Mouse (Mus musculus) urinary bladder, postnatal 4 days (tissue): Measurements from ENCODE around the gene Cyp4f39.
"Not testable (repeated sequence)": the region's sequence is repeated elsewhere in the genome, so short reads cannot be mapped to it uniquely, and the experiment has no call there.

Experiments
- DNase-seq, 2 experiments: peaks; one replicate each; pipeline ENCODE4 v3.0.0; 2021 to 2022; ENCODE audit warnings: low spot score in 2 of 2

Cyp4f39 gene

DNA sequence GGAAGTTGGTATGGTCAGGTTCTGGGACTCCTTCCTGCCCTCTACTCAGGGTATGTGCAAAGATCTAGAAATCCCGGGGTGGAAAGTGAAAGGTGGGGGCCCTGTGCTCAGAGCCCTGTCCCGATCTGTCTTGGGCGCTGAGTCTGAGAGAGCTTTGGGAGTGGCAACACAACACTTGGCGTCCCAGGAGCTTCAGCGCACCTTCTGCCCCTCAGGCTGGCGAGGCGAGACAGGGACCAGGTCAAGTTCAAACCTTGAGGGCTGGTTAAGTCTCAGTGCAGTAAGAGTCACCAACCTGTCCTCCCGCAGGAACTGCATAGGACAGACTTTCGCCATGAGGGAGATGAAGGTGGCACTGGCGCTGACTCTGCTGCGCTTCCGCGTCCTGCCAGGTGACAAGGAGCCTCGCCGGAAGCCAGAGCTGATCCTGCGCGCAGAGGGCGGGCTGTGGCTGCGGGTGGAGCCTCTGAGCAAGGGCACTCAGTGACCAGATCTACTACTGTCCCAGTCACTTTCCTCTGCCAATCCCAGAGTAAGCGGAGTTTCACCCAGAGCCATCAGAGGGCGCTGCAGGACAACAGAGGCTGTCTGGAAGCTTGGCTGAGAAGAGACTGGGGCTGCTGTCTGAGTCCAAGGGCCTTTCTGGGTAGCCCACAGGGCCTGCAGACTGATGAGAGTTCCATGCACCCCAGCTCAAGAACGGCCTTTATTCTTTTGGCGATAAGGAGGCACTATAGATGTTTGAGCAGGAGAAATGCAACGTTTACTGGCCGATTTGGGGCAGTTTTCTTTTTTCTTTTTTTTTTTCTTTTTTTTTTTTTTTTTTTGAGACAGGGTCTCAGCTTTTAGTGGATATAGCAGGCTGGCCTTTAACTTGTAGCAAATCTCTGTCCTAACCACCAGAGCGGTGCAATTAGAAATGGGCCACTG lies 76.2 kb downstream of the Cyp4f39 start:
- peak; percentile 77 to 82 for DNase-seq

DNA sequence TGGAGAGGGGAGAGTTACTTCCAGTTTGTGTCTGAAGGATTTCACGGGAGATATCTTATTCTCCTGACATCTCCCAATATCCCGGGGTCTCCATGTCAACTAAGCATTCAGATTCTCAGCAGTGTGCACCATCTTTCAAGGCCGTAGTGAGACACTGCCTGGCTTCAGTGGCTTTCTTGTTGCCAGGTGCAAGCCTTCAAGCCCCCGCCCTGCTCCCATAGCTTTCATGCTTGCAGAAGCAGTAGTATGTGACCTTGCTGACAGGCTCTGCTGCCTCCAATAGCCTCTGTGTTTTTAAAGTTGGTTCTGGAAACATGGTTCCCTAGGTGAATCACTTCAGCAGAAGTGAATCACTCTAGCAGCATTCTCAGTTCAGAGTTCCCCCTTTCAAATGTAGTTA lies 79.8 kb downstream of the Cyp4f39 start:
- DNase-seq, result not testable (repeated sequence)

DNA sequence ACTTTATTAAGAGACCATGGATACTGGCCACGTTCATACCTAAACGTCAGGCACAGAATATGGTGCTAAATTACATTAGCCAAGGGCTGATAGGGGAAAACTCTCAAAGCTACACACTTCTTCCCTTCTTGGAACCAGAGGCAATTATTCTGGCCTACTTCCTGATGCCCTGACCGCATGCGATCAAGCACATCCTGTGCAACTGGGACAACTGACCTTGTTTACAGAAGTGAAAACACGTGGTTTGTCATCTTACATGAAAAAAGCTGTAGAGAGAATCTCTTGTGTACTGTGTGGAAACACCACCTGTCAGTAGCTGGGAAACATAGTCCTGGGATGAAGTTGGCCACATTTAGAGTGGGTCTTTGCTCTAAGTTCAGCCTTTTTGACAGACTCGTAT lies 81.5 kb downstream of the Cyp4f39 start:
- no peak for DNase-seq

DNA sequence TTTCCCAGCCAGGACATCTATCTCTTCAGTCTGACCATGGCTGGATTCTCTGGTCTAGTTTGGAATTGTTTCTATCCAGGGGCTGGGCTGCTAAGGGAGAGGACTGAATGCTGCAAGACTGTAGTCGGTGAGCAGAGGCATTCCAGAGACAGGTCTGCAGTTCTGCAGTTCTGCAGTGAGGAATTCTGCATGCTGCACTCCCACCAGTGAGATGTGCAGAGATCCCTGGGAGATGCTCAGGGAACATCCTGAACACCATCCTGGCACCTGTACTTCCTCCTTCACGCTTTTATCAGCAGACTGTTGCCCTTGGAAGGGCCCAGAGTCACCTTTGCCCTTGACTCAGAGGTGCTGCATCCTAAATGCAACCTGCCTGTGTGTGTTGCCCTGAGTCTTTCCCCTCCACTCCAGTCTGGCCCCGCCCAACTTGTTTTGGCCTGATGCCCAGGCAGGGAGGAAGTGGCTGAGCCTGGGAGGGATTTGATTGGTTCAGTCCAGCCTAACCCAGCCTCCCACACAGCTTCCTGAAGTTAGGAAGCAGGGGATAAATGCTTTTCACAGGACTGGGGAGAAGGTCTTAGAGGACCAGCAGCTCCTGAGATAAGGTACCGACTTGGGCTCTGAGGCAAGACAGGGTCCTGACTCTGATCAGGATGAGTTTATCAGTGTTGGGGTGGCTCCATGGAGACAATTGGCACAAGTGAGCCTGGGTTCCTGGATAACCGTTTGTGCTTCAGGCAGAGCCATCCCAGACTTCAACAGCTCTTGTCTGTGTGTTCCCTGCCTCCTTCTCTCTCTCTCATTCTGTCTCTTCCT lies 83.7 kb downstream of the Cyp4f39 start, which contains the start of gene Cyp4f16:
TSS of gene Cyp4f16 (plus strand) at position 508 of the 816 bp plus-strand sequence.
- peak; percentile 82 to 95 for DNase-seq

DNA sequence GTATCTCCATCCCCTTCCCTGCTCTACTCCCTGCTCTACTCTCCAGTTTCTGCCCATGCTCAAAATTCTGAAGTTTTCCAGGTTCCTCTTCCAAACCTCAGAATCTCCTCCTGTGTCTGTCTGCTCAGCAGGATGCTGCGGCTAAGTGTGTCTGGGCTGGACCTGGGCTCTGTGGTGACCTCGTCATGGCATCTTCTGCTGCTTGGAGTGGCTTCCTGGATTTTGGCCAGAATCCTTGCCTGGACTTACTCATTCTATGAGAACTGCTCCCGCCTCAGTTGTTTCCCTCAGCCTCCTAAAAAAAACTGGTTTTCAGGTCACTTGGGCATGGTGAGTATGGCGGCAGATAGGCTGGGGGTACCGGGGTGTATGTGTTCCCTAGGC lies 84.3 kb downstream of the Cyp4f39 start:
- no peak for DNase-seq
